Mouse (Mus musculus) kidney, embryonic 16.5 days (tissue): ENCODE data around the gene Supt5. TPM values are rescaled to one million over a fixed set of nuclear protein-coding genes. Genes with fewer than 3 reads are reported as not detected.

Experiments
- ATAC-seq: fragments of 200-750 bp; cut with Nextera tagmentation; 2 replicates; pipeline ENCODE4 v1.8.0; 2017; ENCODE audit warnings: moderate TSS enrichment; ENCODE audit not compliant: low FRiP score, low TSS enrichment
- H3K27ac ChIP-seq: fragments of 300-500 bp; sonication (generic); 2 replicates; pipeline ENCODE4 v1.5.1; 2014; ENCODE audit warnings: low read length
- H3K27me3 ChIP-seq: fragments of 300-500 bp; sonication (generic); 2 replicates; pipeline ENCODE4 v1.6.1; 2014; ENCODE audit warnings: low read length, control low read depth, mixed read lengths; ENCODE audit not compliant: insufficient read depth
- H3K36me3 ChIP-seq: fragments of 300-500 bp; sonication (generic); 2 replicates; pipeline ENCODE4 v1.6.1; 2014; ENCODE audit warnings: low read length, control low read depth, mixed read lengths; ENCODE audit not compliant: insufficient read depth
- H3K4me1 ChIP-seq: fragments of 300-500 bp; sonication (generic); 2 replicates; pipeline ENCODE4 v1.6.1; 2014; ENCODE audit warnings: low read length, control low read depth, mixed read lengths; ENCODE audit not compliant: insufficient read depth
- H3K4me2 ChIP-seq: fragments of 300-500 bp; sonication (generic); replicated peaks from 2 replicates; pipeline ENCODE4 v1.6.1; 2014; ENCODE audit warnings: low read depth, low read length
- H3K4me3 ChIP-seq: fragments of 300-500 bp; sonication (generic); 2 replicates; pipeline ENCODE4 v1.5.1; 2014; ENCODE audit warnings: mild to moderate bottlenecking, low read length
- H3K9ac ChIP-seq: fragments of 300-500 bp; sonication (generic); replicated peaks from 2 replicates; pipeline ENCODE4 v1.6.1; 2014; ENCODE audit warnings: low read length
- H3K9me3 ChIP-seq: fragments of 300-500 bp; sonication (generic); 2 replicates; pipeline ENCODE4 v1.6.1; 2016; ENCODE audit warnings: low read length, control low read depth
- WGBS: fragments of 180-500 bp; shearing (Covaris S2); extraction: QIAGEN DNeasy Blood & Tissue Kit; methylation state at CpG from one replicate; pipeline ENCODE4 v1.1.7; 2014; 5-methylcytosine and 5-hydroxymethylcytosine counted together
- polyA plus RNA-seq: library from polyadenylated mRNA; unstranded; fragments of >200 nt; fragmentation: Nextera tagmentation; extraction: Ambion mirVana; gene quantifications from 2 replicates; pipeline ENCODE4 v1.2.1, GENCODE M21; 2015

Gene Supt5
- polyA plus RNA-seq, 1 experiment from 2014 or later = 106 TPM

DNA sequence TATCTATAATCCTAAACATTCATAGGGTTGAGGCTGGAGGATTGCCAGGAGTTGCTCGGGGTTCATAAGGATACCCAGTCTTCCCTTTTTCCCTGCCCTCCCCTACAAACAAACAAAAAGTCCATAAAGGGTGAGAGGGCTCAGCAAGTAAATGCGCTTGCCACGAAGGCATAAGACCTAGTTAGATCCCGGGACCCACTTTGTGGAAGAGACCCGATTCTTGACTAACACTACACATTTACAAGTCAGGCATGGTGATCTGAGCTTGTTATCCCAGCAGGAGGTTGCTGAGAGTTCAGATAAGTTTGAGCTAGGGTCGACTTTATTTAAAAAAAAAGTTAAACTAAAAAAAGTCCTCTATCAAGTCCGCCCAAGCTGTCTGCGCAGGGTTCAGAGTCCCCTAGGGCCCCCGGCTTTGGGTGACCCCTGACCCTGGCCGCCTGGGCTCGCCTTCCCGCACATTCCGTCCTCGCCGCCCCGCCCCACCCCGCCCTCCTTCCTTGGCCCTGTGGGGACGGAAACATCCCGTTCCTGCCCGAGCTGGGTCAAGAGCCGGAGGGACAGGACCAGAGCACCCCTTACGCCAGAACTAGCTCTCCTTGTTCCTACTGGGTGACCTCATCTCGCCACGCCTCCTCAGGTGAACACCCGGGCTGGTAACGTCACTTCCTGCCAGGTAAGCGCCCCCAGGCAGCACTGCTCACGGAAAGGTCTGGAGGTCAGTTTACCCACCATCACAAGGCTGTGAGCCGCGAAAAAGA lies 37.6 kb upstream of the Supt5 start:
- peaks cover 56% of the 10 kb centered on the region for H3K4me1 ChIP-seq
- 0 out of 2 replicates have a peak, but pooled peaks cover 7% of the 10 kb centered on the region for H3K36me3 ChIP-seq
- no peaks in the 10 kb centered on the region for H3K27me3 ChIP-seq
- peak overlapping the region; percentile 84 for H3K9ac ChIP-seq
- ATAC-seq = no peak
- H3K4me2 ChIP-seq = peak overlapping the region; percentile 81
- WGBS = 3% methylated on average over 30 of the region's 30 CpGs
- H3K9me3 ChIP-seq = no peaks in the 10 kb centered on the region
- peak overlapping the region; percentile 100 for H3K27ac ChIP-seq
- H3K4me3 ChIP-seq = peak overlapping the region; percentile 80

DNA sequence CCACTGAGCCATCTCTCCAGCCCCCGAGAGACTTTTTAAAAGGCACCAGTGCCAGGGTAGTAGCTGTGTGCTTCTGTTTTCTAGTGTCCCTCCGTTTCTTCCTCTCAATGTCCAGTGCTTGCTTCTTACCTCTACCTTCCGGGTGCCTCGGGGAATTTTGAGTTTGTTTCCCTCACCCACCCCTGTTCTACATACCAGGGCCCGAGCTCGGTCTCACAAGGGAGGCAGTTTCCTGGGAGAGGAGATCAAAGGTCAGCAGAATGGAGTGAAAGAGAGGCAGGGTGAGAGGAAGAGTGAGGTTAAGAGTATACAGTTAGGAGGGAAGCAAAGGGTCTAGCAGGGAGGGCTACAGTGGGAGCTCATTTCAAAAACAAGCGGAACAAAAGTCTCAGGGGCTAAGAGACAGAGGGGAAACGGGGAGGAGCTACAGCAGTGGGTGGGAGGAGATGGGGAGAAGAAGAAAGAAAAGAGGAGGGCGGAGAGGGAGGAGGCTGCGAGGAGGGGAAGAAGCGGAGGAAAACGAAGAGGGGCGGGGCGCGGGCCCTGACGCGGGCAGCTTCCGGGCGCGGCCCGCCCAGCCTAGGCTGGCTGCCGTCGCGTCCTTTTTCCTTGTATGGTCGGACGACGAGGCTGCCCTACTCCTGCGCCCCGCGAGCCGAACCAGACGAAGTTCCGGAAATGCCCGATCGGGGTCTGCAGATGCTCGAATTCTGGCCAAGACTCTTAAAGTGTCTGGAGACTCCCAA lies 36.8 kb upstream of the Supt5 start:
- Histone ChIP-seq H3K36me3 (0 out of 2 replicates have a peak, but pooled peaks cover 7% of the 10 kb centered on the region), H3K27ac (peak overlapping the region; percentile 100), H3K27me3 (no peaks in the 10 kb centered on the region), H3K4me3 (peak overlapping the region; percentile 80), H3K9me3 (no peaks in the 10 kb centered on the region), H3K4me2 (peak overlapping the region; percentile 81), H3K4me1 (peaks cover 53% of the 10 kb centered on the region), H3K9ac (peak overlapping the region; percentile 84)
- WGBS = 1% methylated on average over 30 of the region's 36 CpGs
- ATAC-seq = peak; percentile 55

GRCm38 (mm10) chr7:28374647-28375046 lies 36.1 kb upstream of the Supt5 start:
- H3K9ac ChIP-seq = peak overlapping the region; percentile 84

DNA sequence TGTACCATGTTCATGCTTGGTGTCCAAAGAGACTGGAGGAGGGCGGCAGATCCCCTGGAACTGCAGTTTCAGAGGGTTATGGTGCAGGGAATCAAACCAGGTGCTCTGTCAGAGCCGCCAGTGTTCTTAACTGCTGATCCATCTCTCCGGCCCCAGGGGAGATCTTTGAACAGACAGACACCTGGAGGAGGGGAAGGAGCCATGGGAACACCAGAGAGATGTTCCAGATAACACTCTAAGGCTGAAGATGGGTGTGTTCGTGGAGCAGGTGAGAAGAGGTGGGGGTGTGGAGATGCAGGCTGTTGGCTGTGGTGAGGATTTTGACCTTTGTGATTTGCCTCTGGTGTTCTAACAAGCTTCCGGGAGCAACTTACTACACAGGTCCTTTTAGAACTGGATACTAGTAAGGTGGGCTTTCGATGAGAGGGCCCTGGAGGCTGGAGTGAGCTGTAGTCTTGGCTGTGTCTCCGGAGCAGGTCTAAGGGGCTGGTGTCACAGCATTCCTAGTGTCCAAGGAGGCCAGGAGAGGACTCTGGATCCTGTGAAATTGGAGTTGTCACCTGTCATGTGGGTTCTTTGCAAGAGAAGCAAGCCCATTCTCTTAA lies 35.4 kb upstream of the Supt5 start:
- Histone ChIP-seq H3K9ac (peak overlapping the region; percentile 35; the same call in 1 of the 2 replicates), H3K4me1 (peaks cover 57% of the 10 kb centered on the region), H3K36me3 (peaks cover 19% of the 10 kb centered on the region), H3K4me3 (no peak overlapping the region), H3K27me3 (no peaks in the 10 kb centered on the region), H3K4me2 (no peak overlapping the region), H3K27ac (peak overlapping the region; percentile 68), H3K9me3 (no peaks in the 10 kb centered on the region)
- WGBS = 73% methylated on average over 7 of the region's 7 CpGs
- ATAC-seq = no peak

More at GRCm38 (mm10) chr7:28374647-28375046, 36.1 kb upstream of the Supt5 start:
- WGBS = 74% methylated on average over 10 of the region's 10 CpGs
- Histone ChIP-seq H3K36me3 (peaks cover 13% of the 10 kb centered on the region), H3K27ac (peak overlapping the region; percentile 100), H3K27me3 (no peaks in the 10 kb centered on the region), H3K9me3 (no peaks in the 10 kb centered on the region), H3K4me2 (peak overlapping the region; percentile 81), H3K4me1 (peaks cover 57% of the 10 kb centered on the region), H3K4me3 (peak overlapping the region; percentile 80)
- no peak for ATAC-seq

- no peaks in the 10 kb centered on the region for H3K27me3 ChIP-seq
These were observed 34.6 kb upstream of the Supt5 start for GRCm38 (mm10) chr7:28373131-28373581.

DNA sequence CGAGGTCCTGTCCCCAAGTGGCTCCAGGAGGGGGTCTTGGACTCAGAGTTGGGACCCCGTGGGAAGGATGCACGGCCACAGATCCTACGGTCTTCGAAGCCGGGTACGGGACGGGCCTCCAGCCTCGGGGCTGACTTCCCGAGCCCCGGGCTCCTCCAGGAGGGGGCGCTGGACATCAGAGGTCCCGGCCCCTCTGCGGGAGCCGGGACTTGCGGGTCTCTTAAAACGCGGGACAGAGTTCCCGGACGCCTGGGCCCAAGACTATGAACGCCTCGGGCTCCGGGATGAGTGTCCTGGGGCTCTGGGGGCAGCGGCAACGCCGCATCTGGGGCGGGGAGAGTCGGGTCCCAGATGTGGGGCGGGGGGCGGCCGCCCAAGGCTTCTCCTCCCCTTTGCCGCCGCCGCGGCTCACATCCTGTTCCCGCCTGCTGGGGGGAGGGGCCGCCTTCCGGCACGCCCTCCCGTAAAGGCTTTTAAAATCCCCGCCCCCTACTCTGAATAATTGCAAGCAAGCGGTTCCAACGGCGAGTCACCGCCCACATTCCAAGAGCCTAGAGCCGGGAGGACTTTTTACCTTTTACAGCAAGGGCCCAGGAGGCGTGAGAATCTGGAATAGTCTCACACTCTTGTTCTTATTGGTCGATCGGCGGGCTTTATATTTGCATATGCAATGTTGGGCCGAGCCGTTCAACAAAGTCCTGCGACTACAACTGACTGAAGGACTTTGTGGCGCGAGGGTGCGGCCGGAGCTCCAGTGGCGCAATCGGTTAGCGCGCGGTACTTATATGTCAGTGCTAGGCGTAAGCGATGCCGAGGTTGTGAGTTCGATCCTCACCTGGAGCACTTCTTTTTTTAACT lies 33.9 kb upstream of the Supt5 start, which contains the start of gene Plekhg2:
Gene Plekhg2, minus strand, starts transcription at position 349 of the 858 bp plus-strand sequence.
- under 1% methylated on average over 63 of the region's 66 CpGs for WGBS
- H3K27ac ChIP-seq = peak within 1 kb of the TSS; percentile 97
- peak; percentile 92 for ATAC-seq
- peak within 1 kb of the TSS; percentile 95 for H3K9ac ChIP-seq
- peak within 1 kb of the TSS; percentile 92 for H3K4me3 ChIP-seq
- H3K4me2 ChIP-seq = peak within 1 kb of the TSS; percentile 85
- peaks cover 28% of the 10 kb centered on the region for H3K36me3 ChIP-seq
- no peaks in the 10 kb centered on the region for H3K27me3 ChIP-seq
- H3K9me3 ChIP-seq = no peaks in the 10 kb centered on the region
- H3K4me1 ChIP-seq = peaks cover 52% of the 10 kb centered on the region

More at GRCm38 (mm10) chr7:28373131-28373581, 34.6 kb upstream of the Supt5 start:
- Histone ChIP-seq H3K4me2 (peak overlapping the region; percentile 85), H3K4me3 (peak overlapping the region; percentile 92), H3K9ac (peak overlapping the region; percentile 57), H3K27ac (peak overlapping the region; percentile 97), H3K9me3 (no peaks in the 10 kb centered on the region), H3K36me3 (peaks cover 27% of the 10 kb centered on the region), H3K4me1 (peaks cover 59% of the 10 kb centered on the region)
- peak; percentile 1 for ATAC-seq
- under 1% methylated on average over 9 of the region's 9 CpGs for WGBS

DNA sequence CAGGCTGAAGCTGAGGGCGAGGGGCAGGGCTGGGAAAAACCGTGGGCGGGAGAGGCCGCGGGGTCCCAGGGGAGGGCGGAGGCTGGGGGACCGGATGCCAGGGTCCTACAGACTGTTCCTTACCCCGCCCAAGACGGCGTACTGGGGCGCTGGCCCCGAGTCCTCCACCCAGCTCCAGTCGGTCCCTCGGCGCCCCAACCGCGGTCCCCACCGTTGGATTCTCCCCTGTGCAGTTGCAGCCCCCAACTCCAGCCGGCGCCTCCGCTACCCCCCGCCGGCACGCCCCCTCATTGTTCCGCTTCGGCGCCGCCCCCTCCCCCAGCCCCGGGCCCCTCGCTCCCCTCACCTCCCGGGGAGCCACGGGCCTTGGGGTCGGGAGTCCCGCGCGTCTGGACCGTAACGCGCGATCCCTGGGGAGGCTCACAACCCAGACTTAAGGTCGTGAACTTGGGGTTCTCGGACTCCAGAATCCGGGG lies 33.0 kb upstream of the Supt5 start:
- under 1% methylated on average over 39 of the region's 43 CpGs for WGBS
- peak; percentile 10 for ATAC-seq

DNA sequence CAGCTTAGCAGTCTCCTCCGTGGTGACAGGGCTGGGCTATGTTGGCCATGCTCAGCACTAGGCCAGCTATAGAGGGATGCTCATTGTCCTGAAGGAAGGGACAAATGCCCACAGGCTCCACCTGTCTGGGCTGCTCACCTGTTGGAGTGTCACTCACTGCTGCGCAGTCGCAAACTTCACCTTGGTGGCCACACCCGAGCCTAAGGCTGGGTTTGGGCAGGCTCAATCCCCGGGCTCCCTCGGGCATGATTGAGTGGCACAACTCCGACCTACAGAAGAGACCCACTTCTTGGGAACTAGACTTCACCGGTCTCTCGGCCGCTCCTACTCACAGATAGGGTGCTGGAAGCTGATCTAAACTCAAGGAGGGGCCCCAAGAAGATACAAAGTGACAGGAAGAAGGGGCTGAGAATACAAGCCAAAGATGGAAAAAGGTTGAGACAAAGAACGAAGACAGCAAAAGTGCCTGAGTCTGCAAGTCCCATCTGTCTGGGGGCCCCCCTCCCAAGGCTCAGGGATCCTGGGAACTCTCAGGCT lies 32.5 kb upstream of the Supt5 start:
- Histone ChIP-seq H3K4me3 (peak overlapping the region; percentile 92), H3K9me3 (no peaks in the 10 kb centered on the region), H3K36me3 (peaks cover 38% of the 10 kb centered on the region), H3K4me2 (peak overlapping the region; percentile 85), H3K4me1 (peaks cover 43% of the 10 kb centered on the region), H3K27me3 (no peaks in the 10 kb centered on the region), H3K9ac (peak overlapping the region; percentile 95), H3K27ac (peak overlapping the region; percentile 97)
- WGBS = 2% methylated on average over 11 of the region's 11 CpGs
- ATAC-seq = no peak

More for the DNA sequence above, 33.0 kb upstream of the Supt5 start:
- H3K27me3 ChIP-seq = no peaks in the 10 kb centered on the region
- H3K4me1 ChIP-seq = peaks cover 45% of the 10 kb centered on the region
- peak overlapping the region; percentile 97 for H3K27ac ChIP-seq
- peak overlapping the region; percentile 95 for H3K9ac ChIP-seq
- no peaks in the 10 kb centered on the region for H3K9me3 ChIP-seq
- peaks cover 36% of the 10 kb centered on the region for H3K36me3 ChIP-seq
- H3K4me3 ChIP-seq = peak overlapping the region; percentile 92
- peak overlapping the region; percentile 85 for H3K4me2 ChIP-seq
